Mouse (Mus musculus): ENCODE data around the gene Cdipt.

Gene Cdipt

GRCm38 (mm10) chr7:126975950-126976866 lies 494 bp downstream of the Cdipt start, which contains the start of gene Cdiptos:
Cdiptos (minus strand) TSS chr7:126976098.
- peak; percentile 99 for DNase-seq

GRCm38 (mm10) chr7:126976878-126977459 lies 1.3 kb downstream of the Cdipt start:
- no peak for DNase-seq

GRCm38 (mm10) chr7:126978841-126979240 lies 3.1 kb downstream of the Cdipt start:
- DNase-seq: no peak

- no peak for DNase-seq
Measured at GRCm38 (mm10) chr7:126981601-126982000, 5.9 kb downstream of the Cdipt start.

GRCm38 (mm10) chr7:126982054-126982453 lies 6.3 kb downstream of the Cdipt start:
- DNase-seq: no peak

GRCm38 (mm10) chr7:126983113-126983512 lies 7.4 kb downstream of the Cdipt start:
- no peak for DNase-seq

GRCm38 (mm10) chr7:126984667-126985444 lies 9.1 kb downstream of the Cdipt start:
- DNase-seq: no peak

- DNase-seq: peak; percentile 71
Measured at GRCm38 (mm10) chr7:126986319-126986718, 10.6 kb downstream of the Cdipt start.

- DNase-seq: peak; percentile 72
Measured at GRCm38 (mm10) chr7:126988816-126989215, 13.1 kb downstream of the Cdipt start.

GRCm38 (mm10) chr7:126996449-126996848 lies 20.7 kb downstream of the Cdipt start:
- peak; percentile 57 for DNase-seq

- DNase-seq: no peak
Measured at GRCm38 (mm10) chr7:126999568-126999967, 23.9 kb downstream of the Cdipt start.

GRCm38 (mm10) chr7:127003620-127004019 lies 27.9 kb downstream of the Cdipt start:
- DNase-seq: no peak

- DNase-seq: no peak
Measured at GRCm38 (mm10) chr7:127004122-127004875, 28.6 kb downstream of the Cdipt start.

GRCm38 (mm10) chr7:127007313-127008024 lies 31.8 kb downstream of the Cdipt start:
- no peak for DNase-seq

- peak; percentile 41 for DNase-seq
Measured at GRCm38 (mm10) chr7:127008239-127009019, 32.7 kb downstream of the Cdipt start.

GRCm38 (mm10) chr7:127009307-127010085 lies 33.8 kb downstream of the Cdipt start:
- DNase-seq: no peak

- no peak for DNase-seq
Measured at GRCm38 (mm10) chr7:127011051-127011450, 35.3 kb downstream of the Cdipt start.

GRCm38 (mm10) chr7:127011717-127012116 lies 36.0 kb downstream of the Cdipt start:
- no peak for DNase-seq

GRCm38 (mm10) chr7:127012374-127012773 lies 36.7 kb downstream of the Cdipt start:
- no peak for DNase-seq

- no peak for DNase-seq
Measured at GRCm38 (mm10) chr7:127012845-127013244, 37.1 kb downstream of the Cdipt start.
